ENCODE assay signal across 8 mouse cellular contexts in genomic region chr7:97737256-97737637, GRCm38 (mm10). TPM values are rescaled to one million over a fixed set of nuclear protein-coding genes. Genes with fewer than 3 reads are reported as not detected.
DNase-seq lines count a peak whose midpoint lies in the region; ATAC-seq and TF ChIP-seq lines count a peak whose summit lies in the region.

No protein-coding gene starts in this region.

- TF ChIP-seq CTCF in kidney, postnatal 0 days (IDR thresholded peaks at IDR 0.05; ENCODE audit: low read depth) = no peak
- no peak for TF ChIP-seq CTCF in intestine, postnatal 0 days (IDR thresholded peaks at IDR 0.05; ENCODE audit: low read depth)

- peak overlapping the region; percentile 62 for H3K9ac ChIP-seq in kidney, postnatal 0 days (ENCODE audit: low read depth, low read length)
- peak overlapping the region; percentile 60 for H3K9ac ChIP-seq in embryonic facial prominence, embryonic 12.5 days
- H3K9ac ChIP-seq in intestine, postnatal 0 days (ENCODE audit: low read depth, low read length) = peak overlapping the region; percentile 62
- peak overlapping the region; percentile 69 for H3K9ac ChIP-seq in neural tube, embryonic 11.5 days (ENCODE audit: low read length)

- no peak for ATAC-seq in kidney, postnatal 0 days (replicated peaks; ENCODE audit: low FRiP score, low read depth)
- no peak for ATAC-seq in embryonic facial prominence, embryonic 12.5 days (ENCODE audit: insufficient number of reproducible peaks, insufficient read depth, low FRiP score, low TSS enrichment)
- ATAC-seq in intestine, postnatal 0 days = no peak
- ATAC-seq in neural tube, embryonic 11.5 days (ENCODE audit: insufficient read depth, low FRiP score, low TSS enrichment) = peak; percentile 11; the same call in 1 of the 2 replicates

- no peaks in the 10 kb centered on the region for H3K9me3 ChIP-seq in kidney, postnatal 0 days (replicated peaks; ENCODE audit: low read length)
- no peaks in the 10 kb centered on the region for H3K9me3 ChIP-seq in embryonic facial prominence, embryonic 12.5 days
- H3K9me3 ChIP-seq in intestine, postnatal 0 days (ENCODE audit: control insufficient read depth) = no peaks in the 10 kb centered on the region
- H3K9me3 ChIP-seq in neural tube, embryonic 11.5 days (ENCODE audit: control insufficient read depth, low read length) = no peaks in the 10 kb centered on the region

- H3K4me2 ChIP-seq in kidney, postnatal 0 days (ENCODE audit: low read length) = peak overlapping the region; percentile 87
- H3K4me2 ChIP-seq in embryonic facial prominence, embryonic 12.5 days (replicated peaks) = peak overlapping the region; percentile 94
- H3K4me2 ChIP-seq in intestine, postnatal 0 days (replicated peaks; ENCODE audit: low read depth) = peak overlapping the region; percentile 91
- peak overlapping the region; percentile 96 for H3K4me2 ChIP-seq in neural tube, embryonic 11.5 days (ENCODE audit: low read depth)

- H3K27me3 ChIP-seq in kidney, postnatal 0 days (ENCODE audit: insufficient read depth, low read length) = no peaks in the 10 kb centered on the region
- H3K27me3 ChIP-seq in embryonic facial prominence, embryonic 12.5 days = 0 out of 2 replicates have a peak, but pooled peaks cover 7% of the 10 kb centered on the region
- no peaks in the 10 kb centered on the region for H3K27me3 ChIP-seq in intestine, postnatal 0 days (replicated peaks; ENCODE audit: control insufficient read depth, insufficient read depth, low read length)
- no peaks in the 10 kb centered on the region for H3K27me3 ChIP-seq in neural tube, embryonic 11.5 days (ENCODE audit: control insufficient read depth, insufficient read depth, low read length)

- 9% methylated on average over 12 of the region's 12 CpGs for WGBS in kidney, postnatal 0 days
- WGBS in embryonic facial prominence, embryonic 12.5 days = 7% methylated on average over 12 of the region's 12 CpGs
- WGBS in intestine, postnatal 0 days = 6% methylated on average over 12 of the region's 12 CpGs
- WGBS in neural tube, embryonic 11.5 days = 10% methylated on average over 12 of the region's 12 CpGs

- H3K4me1 ChIP-seq in kidney, postnatal 0 days (replicated peaks; ENCODE audit: insufficient read depth, low read length) = 0 out of 2 replicates have a peak, but pooled peaks cover 5% of the 10 kb centered on the region
- peaks cover 7% of the 10 kb centered on the region; the same call in 1 of the 2 replicates for H3K4me1 ChIP-seq in embryonic facial prominence, embryonic 12.5 days
- H3K4me1 ChIP-seq in intestine, postnatal 0 days (replicated peaks; ENCODE audit: control insufficient read depth, insufficient read depth, low read length) = no peaks in the 10 kb centered on the region; the same call in 1 of the 2 replicates
- peaks cover 7% of the 10 kb centered on the region; the same call in 1 of the 2 replicates for H3K4me1 ChIP-seq in neural tube, embryonic 11.5 days (ENCODE audit: control insufficient read depth, insufficient read depth, low read length)

- peak overlapping the region; percentile 55 for H3K4me3 ChIP-seq in kidney, postnatal 0 days (replicated peaks; ENCODE audit: low read depth, low read length)
- peak overlapping the region; percentile 59 for H3K4me3 ChIP-seq in embryonic facial prominence, embryonic 12.5 days
- peak overlapping the region; percentile 72 for H3K4me3 ChIP-seq in intestine, postnatal 0 days (ENCODE audit: low read depth, low read length)
- peak overlapping the region; percentile 57 for H3K4me3 ChIP-seq in neural tube, embryonic 11.5 days (ENCODE audit: low read depth, low read length)

- no peaks in the 10 kb centered on the region for H3K36me3 ChIP-seq in kidney, postnatal 0 days (ENCODE audit: insufficient read depth, low read length)
- H3K36me3 ChIP-seq in embryonic facial prominence, embryonic 12.5 days = no peaks in the 10 kb centered on the region
- H3K36me3 ChIP-seq in intestine, postnatal 0 days (ENCODE audit: control insufficient read depth, insufficient read depth) = no peaks in the 10 kb centered on the region
- no peaks in the 10 kb centered on the region for H3K36me3 ChIP-seq in neural tube, embryonic 11.5 days (ENCODE audit: control insufficient read depth, insufficient read depth, low read length)

- no peak for DNase-seq in kidney, postnatal 0 days (ENCODE audit: low spot score)
- DNase-seq in kidney, adult 8-10 months = no peak
- DNase-seq in neural tube, embryonic 11.5 days (ENCODE audit: low spot score) = peak; percentile 18
- no peak for DNase-seq in layer of hippocampus, adult 11-12 months (ENCODE audit: low spot score)
- no peak for DNase-seq in frontal cortex, adult 2 months (ENCODE audit: extremely low spot score in 1 of 2, low spot score in 1 of 2)
- no peak for DNase-seq in right cerebral cortex, postnatal 14 days

- H3K27ac ChIP-seq in kidney, postnatal 0 days = peak overlapping the region; percentile 32
- H3K27ac ChIP-seq in embryonic facial prominence, embryonic 12.5 days = no peak overlapping the region
- peak overlapping the region; percentile 83 for H3K27ac ChIP-seq in intestine, postnatal 0 days (ENCODE audit: low read depth, low read length)
- no peak overlapping the region for H3K27ac ChIP-seq in neural tube, embryonic 11.5 days (ENCODE audit: low read depth, low read length)

RNA-seq across cellular contexts. Expression of gene Aqp11, which starts 0.8 kb away (rescaled TPM):
- polyA plus RNA-seq in kidney, postnatal 0 days (2015; fragmentation: Nextera tagmentation; extraction: Ambion mirVana) = 36.9 and 40.9 TPM in 2 replicates
- 5.0 and 6.6 TPM in 2 replicates for polyA plus RNA-seq in embryonic facial prominence, embryonic 12.5 days (2016; fragmentation: Nextera tagmentation; extraction: Ambion mirVana)
- polyA plus RNA-seq in intestine, postnatal 0 days (2015; fragmentation: Nextera tagmentation; extraction: Ambion mirVana) = 167 and 184 TPM in 2 replicates
- 5.7 and 6.2 TPM in 2 replicates for polyA plus RNA-seq in neural tube, embryonic 11.5 days (2014; fragmentation: Nextera tagmentation; extraction: Ambion mirVana)
- polyA plus RNA-seq in frontal cortex, adult 2 months (2012; rRNA removed) = 22.0 and 23.7 TPM in 2 replicates

RNA-seq across cellular contexts. Expression of gene Clns1a, which starts 40.8 kb away (rescaled TPM):
- 142 and 149 TPM in 2 replicates for polyA plus RNA-seq in kidney, postnatal 0 days (2015; fragmentation: Nextera tagmentation; extraction: Ambion mirVana)
- polyA plus RNA-seq in embryonic facial prominence, embryonic 12.5 days (2016; fragmentation: Nextera tagmentation; extraction: Ambion mirVana) = 222 and 225 TPM in 2 replicates
- polyA plus RNA-seq in intestine, postnatal 0 days (2015; fragmentation: Nextera tagmentation; extraction: Ambion mirVana) = 60.9 and 65.2 TPM in 2 replicates
- 264 and 278 TPM in 2 replicates for polyA plus RNA-seq in neural tube, embryonic 11.5 days (2014; fragmentation: Nextera tagmentation; extraction: Ambion mirVana)
- 92.4 and 93.0 TPM in 2 replicates for polyA plus RNA-seq in frontal cortex, adult 2 months (2012; rRNA removed)

RNA-seq across cellular contexts. Expression of gene Pak1, which starts 51.1 kb away (rescaled TPM):
- 12.4 and 14.6 TPM in 2 replicates for polyA plus RNA-seq in kidney, postnatal 0 days (2015; fragmentation: Nextera tagmentation; extraction: Ambion mirVana)
- 36.9 and 38.1 TPM in 2 replicates for polyA plus RNA-seq in embryonic facial prominence, embryonic 12.5 days (2016; fragmentation: Nextera tagmentation; extraction: Ambion mirVana)
- polyA plus RNA-seq in intestine, postnatal 0 days (2015; fragmentation: Nextera tagmentation; extraction: Ambion mirVana) = 28.8 and 32.9 TPM in 2 replicates
- 89.8 and 96.1 TPM in 2 replicates for polyA plus RNA-seq in neural tube, embryonic 11.5 days (2014; fragmentation: Nextera tagmentation; extraction: Ambion mirVana)
- 292 and 335 TPM in 2 replicates for polyA plus RNA-seq in frontal cortex, adult 2 months (2012; rRNA removed)

Comparison
In these comparisons a context has a peak if more than half of its experiments do, and no peak if none do; other contexts are left out.
1. H3K27ac ChIP-seq: peak in kidney, postnatal 0 days (single experiment) and intestine, postnatal 0 days (single experiment); none in embryonic facial prominence, embryonic 12.5 days (single experiment) and neural tube, embryonic 11.5 days (single experiment).
2. Peak in every context shown above with its lines, with median percentiles within 50 percentile points of each other: H3K4me2 ChIP-seq, H3K4me3 ChIP-seq and H3K9ac ChIP-seq.